Mouse (Mus musculus) heart, postnatal 0 days (tissue): ENCODE results near the gene Gmds.

Experiments
- CTCF ChIP-seq: IDR thresholded peaks from 2 replicates; pipeline ENCODE4 v1.5.1; 2016; ENCODE audit warnings: antibody characterized with exemption, control low read depth, low read depth
- EP300 ChIP-seq: IDR thresholded peaks from 2 replicates; pipeline ENCODE4 v1.6.1; 2016; ENCODE audit warnings: antibody characterized with exemption, low read depth

DNA sequence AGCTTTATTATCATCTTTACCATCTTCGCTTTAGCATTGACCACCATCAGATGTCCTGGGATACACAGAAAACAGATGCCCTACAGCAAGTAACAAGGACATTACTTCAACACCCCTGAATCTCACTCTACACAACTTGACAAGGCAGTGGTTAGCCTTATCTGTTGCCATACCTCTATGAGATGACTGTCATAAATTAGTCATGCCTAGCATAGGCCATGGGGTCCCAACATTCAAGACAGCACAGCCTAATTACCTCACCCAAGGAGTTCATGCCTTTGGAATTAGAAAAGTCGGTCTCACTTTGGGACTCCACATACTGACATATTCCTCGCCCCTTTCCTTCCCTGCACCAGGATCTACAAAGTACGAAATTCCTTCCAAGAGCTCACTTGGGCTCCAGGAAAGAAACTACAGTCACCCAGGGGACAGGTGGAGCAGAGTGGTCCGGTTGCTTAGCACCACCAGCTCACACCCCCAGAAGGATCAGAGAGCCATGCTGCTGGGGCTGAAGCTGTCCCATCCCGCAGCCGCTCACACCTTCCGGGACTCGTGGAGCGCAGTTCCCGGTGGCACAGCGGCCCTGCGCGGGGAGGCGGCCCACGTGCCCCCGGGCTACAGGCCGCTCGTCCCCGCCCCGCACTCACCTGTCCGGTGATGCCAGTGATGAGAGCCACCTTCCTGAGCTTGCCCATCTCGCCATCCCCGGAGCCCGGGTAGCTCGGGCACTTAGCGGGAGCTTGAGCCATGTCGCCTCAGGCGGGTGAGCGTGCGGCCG, 616 bp downstream of the Gmds start:
- TF ChIP-seq CTCF (no peak), EP300 (no peak)
